22 mouse cellular contexts compared by ENCODE assay signal in the genomic region with DNA sequence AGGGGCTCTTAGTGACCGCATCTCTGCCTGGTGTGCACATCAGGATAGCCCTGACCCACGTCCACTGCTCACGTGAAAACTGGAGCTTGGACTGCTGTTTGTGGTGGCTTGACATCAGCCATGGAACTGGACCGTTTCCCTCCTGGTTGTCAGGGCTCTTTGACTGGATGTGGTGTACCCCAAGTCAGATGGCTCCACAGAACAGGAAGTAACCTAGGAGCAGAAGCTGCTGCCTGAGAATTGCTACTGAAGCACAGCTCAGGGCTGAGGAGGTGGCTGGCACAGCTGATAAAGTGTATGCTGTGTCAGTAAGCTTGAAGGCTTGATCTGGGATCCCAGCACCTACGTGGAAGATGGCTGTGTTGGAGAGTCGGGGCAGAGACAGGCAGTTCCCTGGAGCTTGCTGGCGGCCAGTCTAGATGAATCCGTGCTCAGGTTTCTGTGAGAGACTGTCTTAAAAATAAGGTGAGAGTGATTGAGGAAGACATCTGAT.
DNase-seq lines count a peak whose midpoint lies in the region; ATAC-seq lines count a peak whose summit lies in the region.
"Had no signal": no experiment of that assay in that cellular context is flagged by ENCODE, and none has a peak within 500 bp of the region (broad histone marks: within the 10 kb centered on the region; RNA-seq: fewer than 3 reads in every experiment).

No protein-coding gene starts in this region.

- peak; percentile 55 for ATAC-seq in frontal cortex, adult (ENCODE audit: low TSS enrichment)
- ATAC-seq in common myeloid progenitor, adult 5-6 weeks (replicated peaks; ENCODE audit: low read depth, poor library complexity, severe bottlenecking), result peak; percentile 93
- ATAC-seq in limb, embryonic 15.5 days (ENCODE audit: insufficient number of reproducible peaks, low FRiP score, low TSS enrichment, low read depth), result no peak
- ATAC-seq: forebrain, embryonic 13.5 days; forebrain, postnatal 0 days had no signal

- H3K9me3 ChIP-seq in limb, embryonic 15.5 days, result no peaks in the 10 kb centered on the region
- H3K9me3 ChIP-seq in hindbrain, embryonic 10.5 days, result no peaks in the 10 kb centered on the region
- H3K9me3 ChIP-seq: embryonic facial prominence, embryonic 10.5 days; forebrain, embryonic 13.5 days; heart, embryonic 10.5 days had no signal

- no peak overlapping the region for H3K9ac ChIP-seq in limb, embryonic 15.5 days
- H3K9ac ChIP-seq: forebrain, embryonic 13.5 days; forebrain, postnatal 0 days; hindbrain, embryonic 14.5 days had no signal

- no peaks in the 10 kb centered on the region for H3K27me3 ChIP-seq in limb, embryonic 15.5 days
- H3K27me3 ChIP-seq in hindbrain, embryonic 10.5 days (ENCODE audit: insufficient read depth, poor library complexity, severe bottlenecking), result no peaks in the 10 kb centered on the region
- H3K27me3 ChIP-seq: CH12.LX; forebrain, embryonic 13.5 days had no signal

- WGBS in limb, embryonic 15.5 days, result 86% methylated on average over 8 of the region's 8 CpGs
- WGBS in hindbrain, embryonic 10.5 days, result 91% methylated on average over 8 of the region's 8 CpGs

- H3K4me3 ChIP-seq in limb, embryonic 15.5 days, result no peak overlapping the region
- no peak overlapping the region for H3K4me3 ChIP-seq in hindbrain, embryonic 10.5 days
- H3K4me3 ChIP-seq: embryonic facial prominence, embryonic 10.5 days; forebrain, embryonic 13.5 days; heart, embryonic 10.5 days had no signal

- no peak for DNase-seq in frontal cortex, postnatal 10 days (ENCODE audit: low spot score in 2 of 2)
- DNase-seq in 416B (ENCODE audit: low read depth), result peak; percentile 2
- no peak for DNase-seq in thymus, postnatal 4 days
- DNase-seq in kidney, postnatal 25 days, result no peak
- DNase-seq in hindbrain, embryonic 10.5 days (ENCODE audit: low spot score), result no peak
- DNase-seq: adrenal gland, postnatal 10 days; cerebellum, adult 11-12 months; cerebellum, adult 9-11 months; cerebellum, postnatal 36 days; forebrain, postnatal 0 days; gastrocnemius, postnatal 36 days; heart, adult 18-20 months; heart, postnatal 10 days; heart, postnatal 4 days had no signal

- peak overlapping the region; percentile 48; the same call in 1 of the 2 replicates for H3K27ac ChIP-seq in limb, embryonic 15.5 days
- H3K27ac ChIP-seq in hindbrain, embryonic 10.5 days, result no peak overlapping the region; the same call in 1 of the 2 replicates
- H3K27ac ChIP-seq: embryonic facial prominence, embryonic 10.5 days; forebrain, embryonic 13.5 days; heart, embryonic 10.5 days; hindbrain, embryonic 14.5 days had no signal

- H3K4me2 ChIP-seq in limb, embryonic 15.5 days, result no peak overlapping the region
- H3K4me2 ChIP-seq: forebrain, embryonic 13.5 days; hindbrain, embryonic 14.5 days had no signal

- 0 out of 2 replicates have a peak, but pooled peaks cover 6% of the 10 kb centered on the region for H3K36me3 ChIP-seq in limb, embryonic 15.5 days
- H3K36me3 ChIP-seq in hindbrain, embryonic 10.5 days, result peaks cover 18% of the 10 kb centered on the region

- peaks cover 32% of the 10 kb centered on the region for H3K4me1 ChIP-seq in limb, embryonic 15.5 days
- H3K4me1 ChIP-seq in hindbrain, embryonic 10.5 days (replicated peaks), result peaks cover 5% of the 10 kb centered on the region
